Mouse (Mus musculus): ENCODE results near the gene 4930568D16Rik.

DNA sequence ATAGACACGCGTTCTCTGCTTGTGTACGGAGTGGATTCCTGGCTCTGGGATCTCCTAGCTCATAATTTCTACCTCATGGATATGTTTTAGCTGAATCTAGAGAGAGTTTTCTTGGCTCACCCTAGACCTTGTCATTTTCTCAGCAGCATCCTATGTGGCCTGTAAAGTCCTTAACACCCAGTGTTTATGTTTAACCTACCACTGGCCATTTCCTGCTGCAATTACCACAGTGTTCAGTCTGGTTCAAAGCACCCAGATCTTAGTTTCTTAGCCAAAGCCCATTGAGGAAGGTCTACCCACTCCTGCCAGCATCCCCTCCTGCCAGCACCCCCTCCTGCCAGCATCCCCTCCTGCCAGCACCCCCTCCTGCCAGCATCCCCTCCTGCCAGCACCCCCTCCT is 45.3 kb upstream of the 4930568D16Rik start:
- no peak for TF ChIP-seq CTCF (conservative IDR thresholded peaks at IDR 0.05; ENCODE audit: insufficient read depth, insufficient read length, low read depth, low read length)
- TF ChIP-seq POLR2A (IDR thresholded peaks at IDR 0.05; ENCODE audit: low read depth, low read length) = no peak

Measured in kidney, adult 2 months (tissue).